Mouse (Mus musculus) liver, postnatal 0 days (tissue): ENCODE measurements at regions not wholly inside any gene's neighbourhood (a gene's known extent, or its start where the extent isn't known, plus 50 kb on each side); places are given as distances from the start of the nearest gene placed in this dataset.

Experiments
- CTCF ChIP-seq: sonication (generic); IDR thresholded peaks from 2 replicates; pipeline ENCODE4 v1.5.1; 2016; ENCODE audit warnings: antibody characterized with exemption, low read depth
- EP300 ChIP-seq: IDR thresholded peaks from 2 replicates; pipeline ENCODE4 v1.6.1; 2016; ENCODE audit warnings: antibody characterized with exemption, low read depth, mild to moderate bottlenecking

- TF ChIP-seq CTCF (no peak), EP300 (no peak)
Measured at GRCm38 (mm10) chr5:4391083-4391482, 198.9 kb downstream of the Mterf1b start.
